Mouse (Mus musculus) urinary bladder, adult 18-20 months (tissue): ENCODE measurements around the gene Cntrob.

Source experiments
- DNase-seq, 2 experiments: peaks; one replicate each; pipeline ENCODE4 v3.0.0; 2022; ENCODE audit warnings: low spot score in 2 of 2, mixed read lengths in 2 of 2

Gene Cntrob

DNA sequence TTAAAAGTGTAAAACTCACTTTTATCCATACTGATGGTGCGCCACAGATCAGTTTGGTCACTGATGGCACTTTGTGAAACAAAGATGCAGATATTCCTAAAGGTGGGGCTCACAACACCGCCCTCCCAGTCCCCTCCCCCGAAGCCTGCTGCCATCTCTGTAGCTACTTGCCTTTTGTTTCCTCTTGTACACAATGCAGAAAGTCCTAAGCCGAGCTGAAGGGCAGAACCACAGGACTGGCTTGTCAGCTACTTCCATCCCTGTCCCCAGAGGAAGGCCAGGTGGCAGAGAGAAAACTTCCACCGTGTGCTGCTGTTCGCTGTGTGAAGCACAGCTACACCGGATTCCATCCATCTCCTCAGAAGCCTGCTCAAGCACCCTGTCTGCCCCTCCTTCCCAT, 25.3 kb downstream of the Cntrob start:
- no peak for DNase-seq

DNA sequence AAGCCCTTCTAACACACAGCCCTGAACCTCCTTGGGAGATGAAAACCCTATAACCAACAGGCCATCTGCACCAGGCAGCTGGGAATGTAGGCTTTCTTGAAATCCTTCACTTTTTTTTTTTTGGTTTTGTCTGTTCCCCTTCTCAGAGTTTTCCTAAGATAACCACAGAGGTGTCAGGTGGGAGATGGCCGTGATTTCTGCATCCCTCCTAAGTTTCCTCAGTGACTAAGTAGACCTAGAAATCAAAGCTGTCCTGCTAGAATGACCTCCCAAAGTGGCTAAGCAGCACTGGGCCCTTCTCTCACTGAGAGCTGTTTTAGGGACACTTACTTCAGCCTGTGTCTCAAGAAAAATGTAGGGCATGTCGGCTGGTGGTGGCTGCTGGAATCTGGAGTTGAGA, 25.8 kb downstream of the Cntrob start:
- no peak for DNase-seq

DNA sequence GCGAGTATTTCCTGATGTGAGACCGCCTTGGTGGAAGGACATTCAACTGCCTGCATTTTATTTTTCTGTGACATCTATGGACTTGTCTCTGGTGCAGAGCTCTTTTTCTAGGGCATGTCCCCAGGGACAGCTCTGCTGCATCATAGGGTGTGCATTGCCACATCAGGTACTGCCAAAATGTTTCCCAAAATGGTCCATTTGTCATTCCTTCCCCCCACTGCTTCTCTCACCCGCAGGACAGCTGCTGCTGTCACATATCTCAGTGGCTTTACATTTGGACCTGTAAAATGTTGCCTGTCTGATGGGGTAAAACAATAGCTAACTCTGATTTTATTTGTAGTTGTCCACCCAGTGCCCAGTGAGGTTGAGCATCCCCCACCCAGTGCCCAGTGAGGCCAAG, 28.3 kb downstream of the Cntrob start:
- no peak for DNase-seq

GRCm38 (mm10) chr11:69291111-69291510, 32.5 kb downstream of the Cntrob start:
- DNase-seq = no peak

- no peak for DNase-seq
Observed at GRCm38 (mm10) chr11:69277267-69277666, 46.3 kb downstream of the Cntrob start.

DNA sequence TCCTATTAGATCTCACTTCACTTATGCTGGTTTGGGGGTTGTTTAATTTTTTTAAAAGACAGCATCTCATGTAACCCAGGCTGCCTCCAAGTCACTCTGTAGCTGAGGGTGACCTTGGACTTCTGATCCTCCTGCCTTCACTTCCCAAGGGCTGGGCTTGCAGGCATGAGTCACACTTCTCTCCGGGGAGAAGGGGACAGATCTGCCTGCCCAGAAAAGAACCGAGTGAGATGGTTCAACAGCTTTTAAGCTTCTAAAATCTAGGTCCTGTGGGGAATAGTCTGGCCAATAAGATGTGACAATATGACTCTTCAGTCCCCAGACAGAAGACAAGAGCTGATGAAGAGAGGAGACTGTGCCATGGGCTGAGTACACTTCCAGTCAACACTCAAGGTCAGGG, 47.5 kb downstream of the Cntrob start:
- DNase-seq = no peak

GRCm38 (mm10) chr11:69275650-69276049, 47.9 kb downstream of the Cntrob start:
- DNase-seq = no peak

DNA sequence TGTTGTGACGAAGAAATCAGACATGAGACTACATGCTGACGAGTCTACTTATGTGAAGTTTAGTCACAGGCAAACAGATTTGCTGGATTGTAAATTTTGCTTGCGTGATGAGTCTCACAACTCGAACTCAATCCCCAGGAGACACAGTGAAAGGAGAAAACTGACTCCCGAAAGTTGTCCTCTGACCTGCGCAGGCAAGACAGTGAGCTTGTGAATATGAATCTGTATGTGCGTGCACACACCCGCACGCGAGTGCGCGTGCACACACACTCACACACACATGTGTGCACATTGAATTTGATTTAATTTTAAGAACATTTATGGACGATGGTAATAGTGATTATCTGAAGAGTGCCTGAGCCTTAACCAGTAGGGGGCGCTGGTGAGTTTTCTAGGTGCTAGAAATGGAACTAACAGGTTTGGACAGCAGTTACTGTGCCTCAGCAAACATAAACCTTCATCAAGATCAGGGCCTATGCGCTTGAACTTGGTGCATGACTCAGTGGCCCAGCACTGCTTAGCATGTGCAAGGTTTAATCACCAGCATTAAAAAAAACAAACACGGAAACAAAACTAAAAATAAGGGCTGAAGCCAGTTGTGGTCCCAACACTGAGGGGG, 51.3 kb downstream of the Cntrob start:
- peak; percentile 70 to 74 for DNase-seq

DNA sequence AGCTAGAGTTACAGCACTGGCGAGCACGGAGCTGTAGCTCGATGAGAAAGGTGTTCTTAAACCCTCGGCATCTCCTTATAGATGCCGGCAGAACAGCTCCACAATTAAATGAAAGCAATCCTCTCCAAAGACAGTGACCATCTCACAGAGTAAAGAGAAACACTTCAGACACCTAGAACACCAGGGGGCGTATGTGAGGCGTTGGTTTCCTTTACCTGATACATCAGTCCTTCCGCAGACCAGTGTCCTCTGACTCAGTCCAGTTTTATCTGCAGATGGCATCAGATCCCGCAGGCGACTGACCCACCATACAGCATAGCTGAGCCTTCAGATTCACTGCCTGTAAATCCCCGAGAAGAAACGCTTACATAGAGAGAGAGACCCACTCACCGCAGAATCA, 54.0 kb downstream of the Cntrob start:
- DNase-seq = peak; percentile 46 to 55

- DNase-seq = no peak
Observed at GRCm38 (mm10) chr11:69268100-69268499, 55.5 kb downstream of the Cntrob start.

DNA sequence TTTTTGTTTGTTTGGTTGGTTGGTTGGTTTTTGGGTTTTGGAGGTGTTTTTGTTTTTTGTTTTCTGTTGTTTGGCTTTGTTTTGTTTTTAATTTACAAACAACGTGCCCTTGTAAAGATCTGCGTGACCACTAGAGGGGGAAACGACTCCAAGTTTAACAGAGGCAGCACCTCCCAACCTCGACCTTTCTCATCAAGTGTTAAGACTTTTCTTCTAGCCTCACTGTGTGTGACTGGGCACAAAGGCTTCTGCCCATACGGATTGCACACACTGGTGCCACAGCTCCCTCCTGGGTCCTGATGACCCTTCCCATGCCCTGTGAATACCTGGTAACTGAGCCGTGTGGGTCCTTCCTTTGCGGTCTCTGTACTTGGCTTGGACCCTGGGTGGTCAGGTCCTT, 56.2 kb downstream of the Cntrob start:
- DNase-seq = no peak

GRCm38 (mm10) chr11:69266253-69266652, 57.3 kb downstream of the Cntrob start:
- DNase-seq = no peak

DNA sequence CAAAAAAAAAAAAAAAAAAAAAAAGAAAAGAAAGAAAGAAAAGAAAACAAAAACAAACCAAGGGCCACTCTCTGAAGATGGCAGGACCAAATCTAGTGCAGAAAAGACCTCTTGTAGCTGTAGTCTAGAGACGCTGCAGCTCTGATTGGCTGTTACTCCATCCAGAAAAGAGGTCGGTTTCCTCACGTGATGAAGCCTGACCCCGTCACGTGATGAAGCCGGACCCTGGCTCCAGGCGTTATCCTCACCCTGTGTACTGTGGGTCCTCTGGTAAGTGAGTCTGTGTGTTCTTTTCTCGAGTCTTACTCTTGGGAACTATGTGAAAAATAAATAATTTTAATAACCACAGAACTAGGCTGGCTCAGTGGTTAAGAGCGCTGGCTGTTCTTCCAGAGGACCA, 58.2 kb downstream of the Cntrob start:
- no peak for DNase-seq

GRCm38 (mm10) chr11:69264276-69264675, 59.3 kb downstream of the Cntrob start:
- DNase-seq = no peak

GRCm38 (mm10) chr11:69260111-69260510, 63.5 kb downstream of the Cntrob start:
- DNase-seq = no peak

DNA sequence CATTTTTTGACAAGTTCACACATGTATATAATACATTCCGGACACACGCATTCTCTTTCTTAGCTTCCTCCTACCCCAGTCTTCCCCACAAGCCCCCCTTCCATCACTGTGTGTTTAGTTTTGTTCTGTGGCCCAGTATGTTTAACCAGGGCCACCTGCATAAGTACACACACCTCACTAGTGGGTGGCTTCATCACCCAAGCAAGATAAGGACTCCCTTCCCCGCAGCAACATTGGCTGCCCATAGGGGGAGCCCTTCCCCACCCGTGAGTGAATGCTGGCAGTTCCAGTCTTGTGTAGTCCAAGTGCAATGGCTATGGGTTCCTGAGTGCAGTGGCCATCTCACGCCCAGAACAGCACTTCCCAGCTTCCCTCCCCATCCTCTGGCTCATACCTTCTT, 65.3 kb downstream of the Cntrob start:
- no peak for DNase-seq

DNA sequence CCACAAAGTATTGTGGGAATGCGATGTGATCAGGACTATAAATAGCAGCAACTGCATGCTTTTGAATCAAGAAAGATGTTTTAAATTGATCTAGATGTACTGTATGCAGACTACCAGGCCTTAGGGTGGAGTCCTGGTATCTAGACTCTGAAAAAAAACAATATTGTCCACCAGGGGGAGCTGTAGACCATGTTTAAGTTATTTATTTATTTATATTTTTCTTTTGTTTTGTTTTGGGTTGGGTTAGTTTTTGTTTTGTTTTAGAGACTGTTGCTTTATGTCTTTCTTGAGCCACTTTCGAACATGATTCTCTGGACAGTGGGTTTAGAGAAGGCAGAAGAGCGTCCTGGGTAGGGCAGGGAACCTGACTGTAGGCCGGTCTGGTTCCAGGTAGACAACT, 65.8 kb downstream of the Cntrob start:
- no peak for DNase-seq

GRCm38 (mm10) chr11:69257072-69257471, 66.5 kb downstream of the Cntrob start:
- DNase-seq = no peak

- no peak for DNase-seq
Observed at GRCm38 (mm10) chr11:69254808-69255207, 68.8 kb downstream of the Cntrob start.

DNA sequence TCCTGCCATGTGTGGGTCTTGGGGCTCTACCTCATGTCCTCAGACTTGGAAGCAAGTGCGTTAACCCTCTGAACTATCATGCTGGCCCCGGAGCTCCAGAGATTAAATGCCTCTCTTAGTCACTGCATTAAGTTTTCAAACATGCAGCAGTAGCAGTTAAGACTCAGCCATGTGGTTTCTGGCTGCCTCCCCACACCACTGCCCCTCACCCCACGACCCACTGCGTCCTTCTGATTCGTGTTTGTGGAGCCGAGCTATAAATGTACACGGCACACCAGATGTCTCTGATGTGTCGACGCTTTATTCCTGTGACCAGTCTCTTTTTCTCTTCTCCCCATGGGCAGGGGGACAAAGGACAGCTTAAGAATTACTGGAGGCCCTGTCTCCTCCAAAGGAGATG, 70.4 kb downstream of the Cntrob start:
- no peak for DNase-seq

- no peak for DNase-seq
Observed at GRCm38 (mm10) chr11:69251953-69252352, 71.6 kb downstream of the Cntrob start.

DNA sequence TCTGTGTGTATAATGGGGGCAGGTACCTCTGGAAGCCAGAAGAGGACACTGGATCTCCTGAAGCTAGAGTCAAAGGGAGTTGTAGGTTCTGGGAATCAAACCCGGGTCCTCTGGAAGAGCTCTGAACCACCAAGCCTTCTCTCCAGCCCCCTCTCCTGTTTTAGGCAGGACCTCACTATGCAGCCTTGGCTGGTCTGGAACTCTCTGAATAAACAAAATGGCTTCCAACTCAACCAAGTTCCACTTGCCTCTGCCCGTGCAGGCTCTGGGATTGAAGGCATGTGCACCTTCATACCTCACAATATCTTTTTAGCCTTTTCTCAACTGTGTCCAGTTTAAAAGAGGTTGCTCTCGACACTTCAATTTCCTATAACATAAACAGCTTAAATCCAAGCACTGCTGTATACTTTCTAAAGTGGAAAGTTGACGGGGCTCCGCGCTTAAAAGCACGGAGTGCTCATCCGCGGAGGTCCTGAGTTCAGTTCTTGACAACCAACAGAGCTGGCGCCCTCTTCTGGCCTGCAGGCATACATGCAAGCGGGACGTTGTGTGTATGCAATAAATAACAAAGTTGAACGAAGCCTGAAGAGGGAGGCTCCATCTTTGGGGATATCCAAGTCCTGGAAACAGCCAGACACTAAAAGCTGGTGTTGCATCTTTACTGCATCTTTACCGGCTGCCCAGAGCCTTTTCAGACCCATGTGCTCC, 72.3 kb downstream of the Cntrob start:
- no peak for DNase-seq

GRCm38 (mm10) chr11:69250106-69250505, 73.5 kb downstream of the Cntrob start:
- DNase-seq = no peak
